Mouse (Mus musculus): ENCODE measurements around the gene Lcor. TPM values are rescaled to one million over a fixed set of nuclear protein-coding genes. Genes with fewer than 3 reads are reported as not detected.

Gene Lcor
- total RNA-seq, 2 experiments from 2014 or later, result 11.4 to 11.7 TPM

Small RNA genes lying within 50 kb of the gene (microRNA-seq; reads per million reads assigned to microRNA genes)
- 0 to 1.3 reads per million in 2 experiments for gene Mir8091 (ENCODE audit: borderline number of aligned reads in 2 of 2)

Other genes starting within 250 kb of the Lcor start
- gene Tm9sf3, start 218.6 kb upstream of the Lcor start, total RNA-seq (2021), result 10 to 100 TPM; 73.5 to 75.7 TPM
- 1 to 10 TPM; 1.7 to 2.5 TPM for gene Pik3ap1, start 97.5 kb upstream of the Lcor start, total RNA-seq (2021)
- gene Gm340, start 99.7 kb downstream of the Lcor start, total RNA-seq (2021), result 1 to 10 TPM; 8.7 to 9.0 TPM

Data from heart, postnatal 36 days (tissue).